Mouse (Mus musculus) E14TG2a.4 (cell line): ENCODE results near the gene 4933405L10Rik.

Experiments
- CTCF ChIP-seq: conservative IDR thresholded peaks from 2 replicates; pipeline ENCODE4 v1.5.1; 2014; ENCODE audit warnings: low read length
- POU5F1 ChIP-seq: IDR thresholded peaks from 2 replicates; pipeline ENCODE4 v1.6.1; 2014; ENCODE audit warnings: low read length, borderline replicate concordance

DNA sequence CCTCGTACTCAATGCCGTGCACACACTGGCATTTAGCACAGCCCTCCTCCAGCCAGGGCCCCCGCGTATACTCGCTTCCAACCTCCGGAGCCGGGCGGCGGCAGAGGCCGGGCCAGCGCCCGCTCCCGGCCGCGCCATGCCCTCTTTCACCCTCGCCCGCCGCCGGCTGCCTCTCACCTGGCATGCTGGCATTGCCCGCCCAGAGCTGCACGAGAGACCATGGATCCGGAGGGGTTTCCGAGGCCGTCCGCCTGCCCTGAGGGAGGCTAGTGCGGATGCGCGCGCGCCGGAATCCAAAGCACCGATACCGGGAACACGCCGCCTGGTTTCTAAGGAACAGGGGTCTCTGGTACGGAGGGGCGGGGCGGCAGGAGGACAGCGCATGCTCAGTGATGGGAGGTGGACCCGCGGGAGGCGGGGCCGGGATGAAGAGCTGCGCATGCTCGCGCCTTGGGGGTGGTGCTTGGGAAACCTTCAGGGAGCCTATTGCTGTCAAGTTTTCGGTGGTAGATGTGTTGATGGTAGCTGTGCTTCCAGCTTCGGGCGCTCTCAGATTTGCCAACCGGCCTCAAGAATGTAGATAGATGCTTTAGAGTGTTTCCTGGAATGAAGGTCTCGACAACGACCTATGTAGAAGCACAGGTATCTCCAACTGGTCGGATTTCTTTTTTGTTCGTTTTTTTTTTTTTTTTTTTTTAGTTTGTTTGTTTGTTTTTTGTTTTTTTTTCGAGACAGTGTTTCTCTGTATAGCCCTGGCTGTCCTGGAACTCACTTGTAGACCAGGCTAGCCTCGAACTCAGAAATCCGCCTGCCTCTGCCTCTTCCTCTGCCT is 51.0 kb downstream of the 4933405L10Rik start, which contains the start of gene Gfod2:
- TF ChIP-seq CTCF (no peak), POU5F1 (no peak)
